Mouse (Mus musculus): ENCODE results near the gene Snap47. TPM values are rescaled to one million over a fixed set of nuclear protein-coding genes. Genes with fewer than 3 reads are reported as not detected.

Gene Snap47
- total RNA-seq, 1 experiment, result 60.5 TPM

DNA sequence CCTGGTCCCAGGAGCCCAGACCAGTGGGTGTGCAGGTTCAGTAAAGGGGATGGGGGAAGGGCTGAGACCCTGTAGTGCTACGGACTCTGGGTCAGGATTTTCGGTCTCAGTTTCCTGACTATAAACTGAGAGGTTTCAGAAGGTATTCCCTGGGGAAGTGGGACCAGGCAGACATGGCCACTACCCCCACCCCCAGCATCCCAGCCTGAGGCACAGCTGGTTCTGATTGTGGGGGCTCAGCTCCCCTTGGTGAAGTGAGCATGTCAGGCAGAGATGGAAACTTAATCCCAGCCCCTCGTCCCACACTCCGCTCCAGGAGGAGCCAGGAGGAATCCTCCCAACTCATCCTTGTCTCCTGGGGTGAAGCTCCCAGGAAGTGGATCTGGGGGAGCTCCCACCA is 63.5 kb downstream of the Snap47 start:
- H3K27ac ChIP-seq (ENCODE audit: insufficient read depth, low read depth, low read length, poor library complexity, severe bottlenecking), result no peak overlapping the region
- TF ChIP-seq ZC3H11A (IDR thresholded peaks at IDR 0.05; ENCODE audit: borderline replicate concordance, low read depth, low read length) (no peak), CHD2 (IDR thresholded peaks at IDR 0.05; ENCODE audit: low read depth, low read length) (no peak), HCFC1 (IDR thresholded peaks at IDR 0.05; ENCODE audit: borderline replicate concordance, insufficient read depth, low read length) (no peak), ZNF384 (IDR thresholded peaks at IDR 0.05; ENCODE audit: low read depth, low read length) (no peak), MAFK (IDR thresholded peaks at IDR 0.05; ENCODE audit: insufficient read depth, low read depth, low read length) (no peak)
- H3K9ac ChIP-seq (ENCODE audit: insufficient read depth, low read depth, low read length, poor library complexity, severe bottlenecking), result no peak overlapping the region
- no peaks in the 10 kb centered on the region for H3K9me3 ChIP-seq (ENCODE audit: control insufficient read depth, insufficient read depth, low read depth, low read length)
- DNase-seq (ENCODE audit: low read depth, low spot score), result no peak
- no peak overlapping the region for H3K4me3 ChIP-seq (ENCODE audit: insufficient read depth in 1 of 2, low read depth in 1 of 2, low read length in 2 of 2, poor library complexity in 1 of 2, severe bottlenecking in 1 of 2)
- in situ Hi-C loops (cut with MboI; ENCODE audit: low sequenced_read_pairs in 2 of 2, unreplicated experiment in 2 of 2), result no loop called here
- H3K36me3 ChIP-seq (ENCODE audit: control insufficient read depth, insufficient read depth, low read length, poor library complexity, severe bottlenecking), result no peaks in the 10 kb centered on the region
- H3K4me1 ChIP-seq (ENCODE audit: control insufficient read depth in 2 of 2, insufficient read depth in 2 of 2, low read length in 2 of 2, poor library complexity in 1 of 2), result peaks cover 9 to 11% of the 10 kb centered on the region in 2 experiments

DNA sequence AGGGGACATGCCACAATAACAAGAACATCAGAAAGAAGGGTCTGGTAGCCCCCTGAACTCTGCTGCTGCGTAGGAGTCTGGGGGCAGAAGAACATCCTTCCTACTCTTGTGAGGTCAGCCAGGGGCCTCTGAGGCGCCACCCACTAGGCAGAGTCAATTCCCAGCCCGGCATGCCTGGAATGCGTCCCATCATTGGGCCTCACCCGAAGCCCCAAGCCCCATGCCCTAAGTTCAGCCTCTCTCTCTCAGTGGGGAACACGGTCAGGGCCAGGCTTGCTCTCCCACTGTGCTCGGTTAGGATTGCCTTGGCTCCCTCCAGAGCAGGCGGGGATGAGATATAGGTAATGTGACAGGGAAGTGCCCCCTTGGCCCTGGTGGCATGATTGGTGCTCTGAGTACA is 65.9 kb downstream of the Snap47 start:
- TF ChIP-seq MAFK (IDR thresholded peaks at IDR 0.05; ENCODE audit: insufficient read depth, low read depth, low read length) (no peak), ZNF384 (IDR thresholded peaks at IDR 0.05; ENCODE audit: low read depth, low read length) (no peak), CHD2 (IDR thresholded peaks at IDR 0.05; ENCODE audit: low read depth, low read length) (no peak), HCFC1 (IDR thresholded peaks at IDR 0.05; ENCODE audit: borderline replicate concordance, insufficient read depth, low read length) (no peak), ZC3H11A (IDR thresholded peaks at IDR 0.05; ENCODE audit: borderline replicate concordance, low read depth, low read length) (no peak)
- no peak overlapping the region for H3K4me3 ChIP-seq (ENCODE audit: insufficient read depth in 1 of 2, low read depth in 1 of 2, low read length in 2 of 2, poor library complexity in 1 of 2, severe bottlenecking in 1 of 2)
- DNase-seq (ENCODE audit: low read depth, low spot score), result peak; percentile 46
- peaks cover 11 to 13% of the 10 kb centered on the region in 2 experiments for H3K4me1 ChIP-seq (ENCODE audit: control insufficient read depth in 2 of 2, insufficient read depth in 2 of 2, low read length in 2 of 2, poor library complexity in 1 of 2)
- H3K36me3 ChIP-seq (ENCODE audit: control insufficient read depth, insufficient read depth, low read length, poor library complexity, severe bottlenecking), result no peaks in the 10 kb centered on the region
- no peaks in the 10 kb centered on the region for H3K9me3 ChIP-seq (ENCODE audit: control insufficient read depth, insufficient read depth, low read depth, low read length)
- in situ Hi-C loops (cut with MboI; ENCODE audit: low sequenced_read_pairs in 2 of 2, unreplicated experiment in 2 of 2), result no loop called here
- H3K27ac ChIP-seq (ENCODE audit: insufficient read depth, low read depth, low read length, poor library complexity, severe bottlenecking), result no peak overlapping the region
- no peak overlapping the region for H3K9ac ChIP-seq (ENCODE audit: insufficient read depth, low read depth, low read length, poor library complexity, severe bottlenecking)

DNA sequence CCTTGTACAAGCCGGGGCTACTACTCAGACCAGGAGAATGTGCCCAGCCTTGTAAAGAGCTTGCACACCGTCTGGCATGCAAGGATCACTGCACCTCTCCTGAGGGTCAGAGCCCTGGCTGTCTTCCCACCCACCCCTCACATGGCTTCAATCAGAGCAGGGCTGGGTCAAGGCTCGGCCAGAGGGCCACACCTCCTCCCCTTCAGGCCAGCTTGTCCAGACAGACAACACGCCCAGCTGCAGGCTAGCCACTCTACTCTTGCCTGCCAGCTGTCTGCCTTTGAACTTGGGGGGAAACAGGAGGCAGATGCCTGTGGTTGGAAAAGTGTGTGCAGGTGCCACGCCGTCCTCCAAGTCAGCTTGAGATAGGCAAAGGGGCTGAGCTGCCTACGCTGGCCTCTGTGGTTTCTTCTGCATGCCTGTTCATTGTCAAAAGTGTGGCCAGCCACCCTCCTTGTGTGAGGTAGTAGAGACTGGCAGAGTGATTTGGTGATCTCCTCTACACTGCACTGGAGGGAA is 66.5 kb downstream of the Snap47 start:
- TF ChIP-seq ZNF384 (IDR thresholded peaks at IDR 0.05; ENCODE audit: low read depth, low read length), result no peak
- no peak for DNase-seq (ENCODE audit: low read depth, low spot score)
- Histone ChIP-seq H3K4me3 (ENCODE audit: insufficient read depth in 1 of 2, low read depth in 1 of 2, low read length in 2 of 2, poor library complexity in 1 of 2, severe bottlenecking in 1 of 2) (no peak overlapping the region), H3K36me3 (ENCODE audit: control insufficient read depth, insufficient read depth, low read length, poor library complexity, severe bottlenecking) (no peaks in the 10 kb centered on the region), H3K9ac (ENCODE audit: insufficient read depth, low read depth, low read length, poor library complexity, severe bottlenecking) (no peak overlapping the region), H3K27ac (ENCODE audit: insufficient read depth, low read depth, low read length, poor library complexity, severe bottlenecking) (no peak overlapping the region), H3K9me3 (ENCODE audit: control insufficient read depth, insufficient read depth, low read depth, low read length) (no peaks in the 10 kb centered on the region), H3K4me1 (ENCODE audit: control insufficient read depth in 2 of 2, insufficient read depth in 2 of 2, low read length in 2 of 2, poor library complexity in 1 of 2) (peaks cover 11 to 13% of the 10 kb centered on the region in 2 experiments)
- in situ Hi-C loops (cut with MboI; ENCODE audit: low sequenced_read_pairs in 2 of 2, unreplicated experiment in 2 of 2), result no loop called here

DNA sequence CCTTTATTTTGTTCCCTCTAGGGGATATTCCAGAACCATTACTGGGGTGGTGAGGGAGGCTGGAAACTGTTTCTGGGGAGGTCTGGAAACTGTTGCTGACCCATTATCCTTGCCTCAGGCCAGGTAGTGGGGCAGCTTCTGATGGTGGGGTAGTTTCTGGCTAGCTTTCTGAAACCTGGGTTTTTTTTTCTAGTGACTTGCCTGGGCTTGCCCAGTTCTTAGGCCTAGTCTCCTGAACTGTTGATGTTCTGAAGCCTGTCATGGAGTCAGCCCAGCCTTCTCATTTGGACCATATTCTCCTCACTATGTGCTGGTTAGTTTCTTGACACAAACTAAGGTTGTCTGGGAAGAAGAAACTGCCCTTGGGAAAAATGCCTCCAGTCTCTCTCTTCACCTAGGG is 71.4 kb downstream of the Snap47 start:
- H3K27ac ChIP-seq (ENCODE audit: insufficient read depth, low read depth, low read length, poor library complexity, severe bottlenecking), result peak overlapping the region; percentile 8; the same call in 1 of the 2 replicates
- H3K36me3 ChIP-seq (ENCODE audit: control insufficient read depth, insufficient read depth, low read length, poor library complexity, severe bottlenecking), result no peaks in the 10 kb centered on the region
- TF ChIP-seq CHD2 (IDR thresholded peaks at IDR 0.05; ENCODE audit: low read depth, low read length) (no peak), ZNF384 (IDR thresholded peaks at IDR 0.05; ENCODE audit: low read depth, low read length) (no peak; the same call in 1 of the 2 replicates), HCFC1 (IDR thresholded peaks at IDR 0.05; ENCODE audit: borderline replicate concordance, insufficient read depth, low read length) (no peak), ZC3H11A (IDR thresholded peaks at IDR 0.05; ENCODE audit: borderline replicate concordance, low read depth, low read length) (no peak), MAFK (IDR thresholded peaks at IDR 0.05; ENCODE audit: insufficient read depth, low read depth, low read length) (no peak)
- H3K9ac ChIP-seq (ENCODE audit: insufficient read depth, low read depth, low read length, poor library complexity, severe bottlenecking), result no peak overlapping the region
- no peak overlapping the region for H3K4me3 ChIP-seq (ENCODE audit: insufficient read depth in 1 of 2, low read depth in 1 of 2, low read length in 2 of 2, poor library complexity in 1 of 2, severe bottlenecking in 1 of 2)
- H3K4me1 ChIP-seq (ENCODE audit: control insufficient read depth in 2 of 2, insufficient read depth in 2 of 2, low read length in 2 of 2, poor library complexity in 1 of 2), result peaks cover 8% of the 10 kb centered on the region in 2 experiments
- no peaks in the 10 kb centered on the region for H3K9me3 ChIP-seq (ENCODE audit: control insufficient read depth, insufficient read depth, low read depth, low read length)
- DNase-seq (ENCODE audit: low read depth, low spot score), result no peak
- in situ Hi-C loops (cut with MboI; ENCODE audit: low sequenced_read_pairs in 2 of 2, unreplicated experiment in 2 of 2), result no loop called here

DNA sequence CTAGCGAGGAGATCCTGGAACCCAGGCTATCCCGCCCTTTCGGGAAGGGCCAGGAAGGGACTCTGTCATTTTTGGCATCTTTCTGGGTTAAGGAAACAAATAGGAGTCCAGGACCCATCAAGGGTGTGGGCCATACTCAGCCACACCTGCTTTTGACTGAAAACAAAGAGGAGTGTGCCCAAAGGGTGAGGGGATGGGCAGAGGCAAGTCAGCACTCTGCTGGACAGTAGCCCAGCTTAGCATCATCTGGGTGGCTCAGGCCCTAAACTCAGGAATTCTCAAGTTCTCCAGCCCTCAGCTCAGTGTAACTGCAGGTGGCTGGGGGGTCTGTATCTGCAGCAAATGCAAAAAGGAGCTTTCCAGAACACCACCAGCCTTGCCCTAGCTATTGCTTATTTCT is 73.0 kb downstream of the Snap47 start:
- in situ Hi-C loops (cut with MboI; ENCODE audit: low sequenced_read_pairs in 2 of 2, unreplicated experiment in 2 of 2), result no loop called here
- TF ChIP-seq HCFC1 (IDR thresholded peaks at IDR 0.05; ENCODE audit: borderline replicate concordance, insufficient read depth, low read length) (no peak), ZNF384 (IDR thresholded peaks at IDR 0.05; ENCODE audit: low read depth, low read length) (no peak), ZC3H11A (IDR thresholded peaks at IDR 0.05; ENCODE audit: borderline replicate concordance, low read depth, low read length) (no peak), MAFK (IDR thresholded peaks at IDR 0.05; ENCODE audit: insufficient read depth, low read depth, low read length) (no peak), CHD2 (IDR thresholded peaks at IDR 0.05; ENCODE audit: low read depth, low read length) (no peak)
- Histone ChIP-seq H3K4me1 (ENCODE audit: control insufficient read depth in 2 of 2, insufficient read depth in 2 of 2, low read length in 2 of 2, poor library complexity in 1 of 2) (peaks cover 4 to 5% of the 10 kb centered on the region in 2 experiments; a peak in 3 of 4 replicates), H3K9me3 (ENCODE audit: control insufficient read depth, insufficient read depth, low read depth, low read length) (no peaks in the 10 kb centered on the region), H3K9ac (ENCODE audit: insufficient read depth, low read depth, low read length, poor library complexity, severe bottlenecking) (no peak overlapping the region), H3K4me3 (ENCODE audit: insufficient read depth in 1 of 2, low read depth in 1 of 2, low read length in 2 of 2, poor library complexity in 1 of 2, severe bottlenecking in 1 of 2) (no peak overlapping the region), H3K27ac (ENCODE audit: insufficient read depth, low read depth, low read length, poor library complexity, severe bottlenecking) (no peak overlapping the region), H3K36me3 (ENCODE audit: control insufficient read depth, insufficient read depth, low read length, poor library complexity, severe bottlenecking) (no peaks in the 10 kb centered on the region)
- no peak for DNase-seq (ENCODE audit: low read depth, low spot score)

Measured in ES-E14 (cell line).